Mouse (Mus musculus) layer of hippocampus, adult 9-11 months (tissue): ENCODE measurements around the gene Tom1l2.

Experiments used
- DNase-seq: peaks from one replicate; pipeline ENCODE4 v3.0.0; 2022

Gene Tom1l2

GRCm38 (mm10) chr11:60260743-60261142 is 92.0 kb downstream of the Tom1l2 start:
- DNase-seq: peak; percentile 49

DNA sequence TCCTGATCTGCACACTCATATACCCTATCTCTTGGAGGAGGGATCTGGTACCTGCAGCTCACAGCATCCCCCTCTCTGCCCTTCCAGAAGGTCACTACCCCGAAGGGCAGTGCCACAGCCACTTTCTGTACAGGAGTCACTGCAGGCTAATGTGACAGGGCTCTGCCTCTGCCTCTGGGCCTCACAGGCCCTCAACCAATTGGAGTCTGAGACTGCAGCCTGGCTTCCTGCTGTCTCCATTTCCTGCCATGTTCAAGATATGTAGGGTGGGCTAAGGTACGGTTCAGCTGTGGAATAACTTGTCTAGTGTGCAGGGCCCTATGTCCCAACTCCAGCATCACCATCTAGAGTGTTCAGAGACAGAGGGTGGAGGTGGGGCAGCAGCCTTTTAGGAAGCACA is 95.0 kb downstream of the Tom1l2 start:
- DNase-seq: no peak

DNA sequence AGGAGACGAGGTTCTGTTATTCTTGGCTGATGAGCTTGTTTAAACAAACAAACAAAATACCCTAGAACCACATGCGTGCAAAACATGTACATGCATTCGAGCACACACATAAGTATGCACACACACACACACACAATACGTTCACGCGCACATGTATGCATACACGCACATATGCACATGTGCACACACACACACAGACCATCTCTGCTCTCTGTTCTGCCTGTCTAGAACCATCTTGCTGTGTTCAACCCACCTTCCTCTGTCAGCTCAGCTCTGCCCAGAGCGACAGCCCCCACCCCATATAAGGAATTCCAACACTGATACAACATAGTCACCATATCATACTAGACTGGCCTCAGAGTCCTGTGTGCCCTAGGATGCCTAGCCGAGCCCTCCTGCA is 96.0 kb downstream of the Tom1l2 start:
- no peak for DNase-seq

GRCm38 (mm10) chr11:60256176-60256681 is 96.5 kb downstream of the Tom1l2 start:
- DNase-seq: peak; percentile 79

DNA sequence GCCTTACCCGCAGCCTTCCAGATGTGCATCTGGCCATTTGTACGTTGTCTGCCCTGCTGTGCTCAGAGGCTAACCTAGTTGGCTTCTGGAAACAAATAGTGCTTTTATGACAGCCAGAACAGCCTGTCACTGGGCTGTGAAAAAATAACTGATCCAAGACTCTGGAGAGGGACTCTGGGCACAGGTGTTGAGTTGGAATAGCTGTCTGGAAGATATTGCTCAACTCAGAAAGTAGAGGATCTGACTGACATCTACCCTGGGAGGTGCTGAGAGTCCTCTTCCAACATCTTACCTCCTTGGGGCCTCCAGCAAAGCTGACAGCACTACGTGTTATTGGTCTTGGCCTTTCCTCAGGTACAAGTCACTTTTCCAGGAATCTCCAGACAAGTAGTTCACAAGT is 97.1 kb downstream of the Tom1l2 start:
- DNase-seq: no peak

- DNase-seq: no peak
Measured at GRCm38 (mm10) chr11:60255181-60255580, 97.5 kb downstream of the Tom1l2 start.

DNA sequence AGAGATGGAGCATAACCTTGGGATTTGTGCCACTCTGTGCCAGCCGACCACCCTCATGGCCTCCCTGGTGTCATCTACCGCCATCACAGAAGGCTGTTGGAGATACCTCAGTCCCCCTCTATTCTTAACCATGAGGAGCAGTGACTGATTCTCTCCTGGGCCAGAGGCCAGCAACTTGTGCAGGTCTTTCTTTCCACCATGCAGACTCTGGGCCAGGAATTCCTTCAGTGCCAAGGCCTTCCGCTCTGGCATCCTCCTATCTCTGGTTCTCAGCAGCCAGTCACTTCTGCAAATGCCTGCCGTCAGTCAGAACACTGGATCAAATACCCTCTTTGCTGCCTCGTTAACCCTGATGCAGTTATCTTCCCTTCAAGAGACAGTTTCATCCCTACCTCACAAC is 98.4 kb downstream of the Tom1l2 start:
- DNase-seq: no peak

DNA sequence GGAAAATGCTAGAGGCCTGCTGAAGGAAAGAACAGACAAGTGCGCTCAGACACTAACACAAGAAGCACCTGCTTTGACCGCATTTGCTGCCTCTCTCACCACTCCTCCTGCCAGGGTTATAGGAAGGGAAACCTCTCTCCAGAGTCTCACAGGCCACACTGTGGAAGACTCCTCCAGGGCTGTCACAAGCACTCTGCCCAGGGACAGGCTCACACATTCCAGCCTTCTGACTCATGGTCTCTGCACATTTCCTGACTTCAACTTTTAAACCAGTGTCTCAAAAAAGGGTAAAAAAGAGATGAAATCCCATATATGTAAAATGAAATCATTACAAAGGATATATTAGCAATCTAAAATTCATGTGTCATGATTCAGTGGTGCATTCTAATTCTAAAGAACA is 99.2 kb downstream of the Tom1l2 start:
- DNase-seq: no peak

DNA sequence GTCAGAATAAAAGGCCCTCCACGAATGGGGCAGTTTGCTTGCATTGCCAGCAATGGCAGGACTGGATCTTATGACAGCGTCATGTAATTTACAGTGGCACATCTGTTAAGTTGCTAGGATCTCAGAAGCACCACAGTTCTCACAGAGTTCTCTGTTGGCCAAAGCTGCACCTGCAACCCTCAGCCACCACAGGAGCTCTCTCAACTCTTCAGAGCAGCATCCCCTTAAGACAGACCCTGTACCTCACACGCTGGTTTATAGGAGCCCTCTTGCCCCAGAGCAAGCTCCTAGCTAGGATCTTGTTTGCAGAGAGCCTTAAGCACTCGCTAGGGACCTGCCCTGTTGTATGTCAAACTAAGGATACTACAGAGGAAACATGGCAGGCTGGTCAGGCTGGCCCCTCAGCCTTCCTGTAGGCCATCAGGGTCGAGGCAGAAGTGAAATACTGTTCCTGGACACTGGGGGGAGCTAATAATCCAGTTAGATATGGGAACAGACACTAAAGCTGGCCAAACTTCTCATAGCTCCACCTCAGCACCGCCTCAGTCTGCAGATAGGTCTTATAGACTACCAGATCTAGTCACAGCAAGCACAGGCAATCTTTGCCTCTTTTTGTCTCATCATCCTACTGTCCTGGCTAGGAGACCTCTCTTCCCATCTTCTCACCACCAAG is 101.6 kb downstream of the Tom1l2 start:
- peak; percentile 47 for DNase-seq

DNA sequence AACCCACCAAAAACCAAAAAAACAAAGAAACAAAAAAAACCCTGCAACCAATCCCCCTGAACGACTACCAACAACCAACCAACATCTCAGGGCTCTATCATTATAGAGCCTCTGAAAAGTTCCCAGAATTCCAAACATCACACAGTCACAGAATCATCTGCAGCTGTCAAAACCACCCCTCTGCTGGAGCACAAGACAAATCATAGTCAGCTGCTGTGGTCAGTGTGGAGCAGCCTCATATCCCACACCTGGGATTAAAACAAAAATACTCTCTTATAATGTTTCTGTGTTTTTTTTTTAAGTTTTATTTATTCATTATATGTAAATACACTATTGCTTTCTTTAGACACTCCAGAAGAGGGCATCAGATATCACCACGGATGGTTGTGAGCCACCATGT is 102.8 kb downstream of the Tom1l2 start:
- DNase-seq: no peak

DNA sequence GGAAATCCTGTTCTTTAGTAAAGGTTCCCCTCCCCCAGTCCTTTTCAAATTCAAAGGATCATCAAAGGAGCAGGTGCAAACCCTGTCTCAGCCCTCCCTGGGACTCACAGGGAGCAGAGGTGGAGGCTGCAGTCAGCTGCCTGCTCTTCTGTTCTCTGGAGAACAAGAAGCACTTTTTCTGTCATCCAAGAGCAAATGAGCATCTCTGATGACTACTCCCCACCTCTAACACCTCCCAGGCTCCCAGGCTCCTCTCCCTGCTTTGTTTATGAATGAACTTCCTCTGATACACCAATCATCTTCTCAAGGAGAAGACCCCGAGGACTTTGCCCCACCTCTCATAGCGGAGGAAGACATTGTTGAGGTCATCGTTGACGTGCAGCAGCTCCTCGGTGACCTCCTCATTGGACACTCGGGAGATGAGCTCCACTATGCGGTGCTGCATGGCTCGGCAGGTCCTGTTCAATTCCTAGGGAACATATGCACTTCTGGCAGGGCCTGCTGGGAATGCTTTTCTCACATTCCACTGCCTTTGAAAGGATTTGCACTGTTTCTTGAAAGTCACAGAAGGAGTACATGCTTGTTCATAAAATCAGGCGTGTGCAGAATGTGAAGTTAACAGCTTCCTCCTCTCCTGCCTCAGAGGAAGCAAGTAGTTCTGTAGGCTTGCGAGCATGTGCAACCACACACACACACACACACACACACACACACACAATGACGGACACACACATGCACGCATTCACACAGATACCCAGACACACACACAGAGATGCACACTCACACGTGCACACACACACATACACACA is 103.9 kb downstream of the Tom1l2 start:
- peak; percentile 36 for DNase-seq

- DNase-seq: no peak
Measured at GRCm38 (mm10) chr11:60247753-60248550, 104.8 kb downstream of the Tom1l2 start.

GRCm38 (mm10) chr11:60246077-60246476 is 106.6 kb downstream of the Tom1l2 start:
- peak; percentile 53 for DNase-seq

- DNase-seq: no peak
Measured at GRCm38 (mm10) chr11:60244503-60245143, 108.1 kb downstream of the Tom1l2 start.

DNA sequence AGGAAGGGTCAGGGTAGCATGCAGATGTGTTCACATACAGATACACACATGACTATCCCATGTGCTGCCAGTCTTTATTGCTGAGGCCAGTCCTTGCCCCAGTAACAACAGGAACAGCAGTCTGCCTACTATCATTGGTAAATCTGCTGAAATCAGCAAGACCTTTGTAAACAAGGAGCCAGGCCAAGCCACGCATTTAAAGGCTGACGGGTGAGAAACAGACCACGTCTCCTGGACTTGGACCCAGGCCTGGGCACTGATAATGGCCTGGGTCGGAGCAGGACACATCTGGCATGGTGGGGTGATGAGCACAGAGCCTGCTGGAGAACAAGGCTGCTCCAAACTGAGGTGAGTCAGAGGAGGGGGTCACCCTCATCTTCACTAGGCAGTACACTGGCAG is 112.2 kb downstream of the Tom1l2 start:
- DNase-seq: no peak

- no peak for DNase-seq
Measured at GRCm38 (mm10) chr11:60235351-60235750, 117.4 kb downstream of the Tom1l2 start.

GRCm38 (mm10) chr11:60233235-60233634 is 119.5 kb downstream of the Tom1l2 start:
- no peak for DNase-seq

- no peak for DNase-seq
Measured at GRCm38 (mm10) chr11:60232441-60233058, 120.2 kb downstream of the Tom1l2 start.

GRCm38 (mm10) chr11:60231951-60232350 is 120.8 kb downstream of the Tom1l2 start:
- DNase-seq: no peak

DNA sequence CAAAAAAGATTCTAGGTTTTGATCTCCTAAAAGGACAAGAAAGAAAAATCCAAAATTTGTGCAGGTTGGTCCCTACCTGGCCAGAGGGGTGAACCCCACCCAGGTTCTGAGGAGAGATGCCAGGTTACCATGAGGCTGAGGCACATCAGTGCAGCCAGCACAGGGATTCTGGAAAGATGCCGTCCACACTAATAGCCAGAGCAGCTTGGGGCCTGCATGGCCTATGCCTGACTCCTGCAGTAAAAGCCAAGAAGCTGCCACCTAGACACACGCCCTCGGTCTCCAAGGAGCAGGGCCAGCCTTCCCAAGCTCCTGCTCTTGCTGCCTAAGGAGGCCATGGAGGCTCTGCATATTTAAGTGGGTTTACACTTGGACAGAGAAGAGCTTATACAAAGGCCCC is 121.4 kb downstream of the Tom1l2 start:
- no peak for DNase-seq

DNA sequence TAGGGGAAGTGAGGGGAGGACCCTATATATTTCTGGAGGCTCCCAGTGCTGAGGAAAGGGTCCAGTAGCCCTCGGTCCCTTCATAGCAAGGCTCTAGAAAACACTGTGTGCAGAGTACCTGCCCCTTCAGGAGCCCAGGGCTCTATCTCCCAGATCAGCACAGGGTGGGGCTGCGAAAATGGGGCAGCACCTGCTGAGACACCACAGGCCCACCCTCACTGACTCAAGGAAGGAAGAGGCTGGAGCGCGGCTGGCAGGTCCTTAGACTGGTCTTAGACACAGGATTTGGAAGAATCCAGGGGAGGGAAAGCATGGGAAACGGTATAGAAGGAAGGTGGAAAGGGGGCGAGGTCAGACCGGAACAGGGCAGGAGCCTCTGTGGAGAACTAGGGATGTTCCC is 122.2 kb downstream of the Tom1l2 start:
- DNase-seq: no peak

DNA sequence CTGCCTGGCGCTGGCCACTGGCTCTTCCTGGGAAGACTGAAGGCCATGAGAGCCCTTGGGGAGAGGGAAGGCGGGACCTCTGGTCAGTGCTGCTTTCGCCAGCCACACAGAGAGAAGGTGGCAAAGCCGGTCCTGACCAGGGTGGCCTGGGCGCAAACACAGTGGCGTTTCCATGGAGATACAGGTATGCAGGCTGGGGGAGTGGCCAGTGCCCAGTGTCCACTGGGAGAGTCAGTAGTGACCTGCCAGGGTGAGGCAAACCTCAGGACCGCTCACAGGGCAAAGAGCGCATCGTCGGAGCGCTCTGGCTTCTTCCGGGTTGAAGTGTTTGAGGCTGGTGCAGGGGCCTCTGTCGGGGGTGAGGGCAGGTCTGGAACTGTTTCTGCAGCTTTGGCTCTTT is 122.9 kb downstream of the Tom1l2 start:
- no peak for DNase-seq
